Mouse (Mus musculus): ENCODE measurements around the gene Il12rb1. TPM values are rescaled to one million over a fixed set of nuclear protein-coding genes. Genes with fewer than 3 reads are reported as not detected.

The Il12rb1 gene
- polyA plus RNA-seq, 1 experiment = 1.8 TPM

DNA sequence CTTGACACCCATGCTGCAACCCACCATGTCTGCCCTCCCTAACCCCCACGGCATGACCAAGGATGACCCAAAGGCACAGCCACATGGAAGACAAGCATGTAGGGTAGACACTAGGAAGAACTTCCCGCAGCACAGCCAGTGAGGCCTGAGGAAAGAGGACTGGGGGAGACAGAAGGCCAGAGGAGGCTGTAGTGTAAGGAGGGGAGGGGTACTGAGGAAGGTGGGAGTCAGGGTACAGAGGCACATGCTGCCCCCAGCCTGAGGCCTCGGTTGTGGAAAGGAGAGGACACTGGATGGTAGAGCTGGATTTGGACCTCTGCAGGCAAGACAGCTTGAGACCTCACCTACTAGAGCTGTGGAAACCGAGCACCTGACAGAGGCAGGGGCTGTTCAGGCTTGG lies 42.7 kb downstream of the Il12rb1 start:
- Histone ChIP-seq H3K27ac (ENCODE audit: insufficient read depth, low read length) (no peak overlapping the region), H3K27me3 (ENCODE audit: control insufficient read depth, insufficient read depth, low read length) (no peaks in the 10 kb centered on the region), H3K4me3 (replicated peaks; ENCODE audit: insufficient read depth, low read depth, low read length) (no peak overlapping the region), H3K4me1 (ENCODE audit: control insufficient read depth, insufficient read depth, low read length) (no peaks in the 10 kb centered on the region)
- 86% methylated on average over 4 of the region's 4 CpGs for WGBS
- TF ChIP-seq POLR2A (IDR thresholded peaks at IDR 0.05; ENCODE audit: borderline replicate concordance, insufficient read depth, low read length) = no peak
- TF ChIP-seq CTCF (IDR thresholded peaks at IDR 0.05; ENCODE audit: borderline replicate concordance, insufficient read depth, low read depth, low read length) = no peak
- DNase-seq = no peak

DNA sequence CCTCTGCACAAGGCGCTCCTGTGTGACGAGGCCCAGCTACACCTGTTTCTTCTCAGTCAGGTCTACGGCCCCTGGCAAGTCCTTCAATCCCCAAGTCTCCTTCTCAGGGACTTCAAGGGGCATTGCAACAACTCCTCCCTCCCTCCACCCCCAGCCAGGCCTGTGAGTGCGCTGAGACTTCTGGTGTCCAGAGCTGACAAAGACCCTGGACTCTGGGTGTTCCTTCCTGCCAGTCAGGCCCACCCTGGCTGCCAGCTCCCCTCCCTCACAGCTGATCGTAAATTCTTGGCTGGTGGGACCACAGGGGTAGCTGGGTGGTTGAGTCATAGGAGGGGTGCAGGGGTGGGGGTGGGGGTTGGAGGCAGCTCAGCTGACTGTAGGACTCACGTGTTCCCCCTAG lies 43.6 kb downstream of the Il12rb1 start:
- DNase-seq = no peak
- Histone ChIP-seq H3K27me3 (ENCODE audit: control insufficient read depth, insufficient read depth, low read length) (no peaks in the 10 kb centered on the region), H3K4me3 (replicated peaks; ENCODE audit: insufficient read depth, low read depth, low read length) (no peak overlapping the region), H3K27ac (ENCODE audit: insufficient read depth, low read length) (no peak overlapping the region), H3K4me1 (ENCODE audit: control insufficient read depth, insufficient read depth, low read length) (no peaks in the 10 kb centered on the region; the same call in 1 of the 2 replicates)
- 71% methylated on average over 6 of the region's 6 CpGs for WGBS
- TF ChIP-seq POLR2A (IDR thresholded peaks at IDR 0.05; ENCODE audit: borderline replicate concordance, insufficient read depth, low read length) = no peak
- no peak for TF ChIP-seq CTCF (IDR thresholded peaks at IDR 0.05; ENCODE audit: borderline replicate concordance, insufficient read depth, low read depth, low read length)

DNA sequence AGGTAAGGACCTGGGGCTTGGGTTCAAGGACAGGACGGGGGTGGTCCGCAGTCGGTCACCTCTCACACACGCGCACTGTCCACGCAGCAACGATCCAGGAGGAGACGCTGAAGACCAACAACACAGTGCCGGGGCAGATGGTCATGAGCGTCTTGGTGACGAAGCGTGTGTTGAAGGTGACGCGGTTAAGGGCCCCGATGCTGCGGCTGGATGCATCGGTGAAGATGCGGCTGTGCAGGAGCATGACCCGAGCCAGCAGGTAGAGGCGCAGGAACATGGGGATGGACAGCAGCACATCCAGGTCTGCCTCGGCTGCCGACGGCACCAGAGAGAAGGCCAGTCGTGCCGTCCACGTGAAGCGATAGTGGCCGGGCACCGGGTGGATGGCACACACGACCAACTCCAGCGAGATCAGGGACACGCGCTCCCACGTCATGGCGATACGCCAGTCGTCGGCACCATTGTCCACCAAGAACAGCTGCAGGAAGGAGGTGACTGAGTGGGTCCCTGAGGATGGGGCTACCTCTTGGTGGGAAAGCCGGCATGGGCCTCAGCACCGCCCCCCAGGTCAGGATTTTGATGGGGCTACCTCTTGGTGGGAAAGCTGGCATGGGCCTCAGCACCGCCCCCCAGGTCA lies 44.5 kb downstream of the Il12rb1 start:
- Histone ChIP-seq H3K27ac (ENCODE audit: insufficient read depth, low read length) (no peak overlapping the region), H3K4me3 (replicated peaks; ENCODE audit: insufficient read depth, low read depth, low read length) (no peak overlapping the region), H3K27me3 (ENCODE audit: control insufficient read depth, insufficient read depth, low read length) (no peaks in the 10 kb centered on the region), H3K4me1 (ENCODE audit: control insufficient read depth, insufficient read depth, low read length) (no peaks in the 10 kb centered on the region; the same call in 1 of the 2 replicates)
- no peak for DNase-seq
- TF ChIP-seq CTCF (IDR thresholded peaks at IDR 0.05; ENCODE audit: borderline replicate concordance, insufficient read depth, low read depth, low read length) (no peak), POLR2A (IDR thresholded peaks at IDR 0.05; ENCODE audit: borderline replicate concordance, insufficient read depth, low read length) (no peak)
- 80% methylated on average over 41 of the region's 41 CpGs for WGBS

DNA sequence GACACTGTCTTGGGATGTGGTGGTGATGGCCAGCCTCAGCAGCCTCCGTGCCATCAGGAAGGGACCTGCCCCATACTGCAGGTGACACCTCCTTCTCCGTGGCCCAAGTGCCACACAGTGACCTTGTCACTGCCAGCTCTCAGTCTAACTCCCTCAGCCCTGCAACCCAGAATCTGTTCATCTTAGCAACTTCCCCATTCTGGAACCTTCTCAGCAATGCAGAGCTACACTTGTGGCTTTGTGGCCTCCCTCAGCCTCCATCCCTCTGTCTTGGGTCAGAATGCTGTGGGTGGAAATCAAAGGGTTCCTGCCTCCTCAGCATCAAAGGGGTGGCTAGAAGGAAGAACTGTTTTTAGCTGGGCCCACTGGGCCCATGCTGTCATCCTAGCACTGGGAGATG lies 45.6 kb downstream of the Il12rb1 start:
- TF ChIP-seq POLR2A (IDR thresholded peaks at IDR 0.05; ENCODE audit: borderline replicate concordance, insufficient read depth, low read length) = no peak
- no peak for TF ChIP-seq CTCF (IDR thresholded peaks at IDR 0.05; ENCODE audit: borderline replicate concordance, insufficient read depth, low read depth, low read length)
- 93% methylated on average over 2 of the region's 2 CpGs for WGBS
- no peak overlapping the region for H3K27ac ChIP-seq (ENCODE audit: insufficient read depth, low read length)
- no peaks in the 10 kb centered on the region for H3K27me3 ChIP-seq (ENCODE audit: control insufficient read depth, insufficient read depth, low read length)
- H3K4me1 ChIP-seq (ENCODE audit: control insufficient read depth, insufficient read depth, low read length) = no peaks in the 10 kb centered on the region; the same call in 1 of the 2 replicates
- no peak overlapping the region for H3K4me3 ChIP-seq (replicated peaks; ENCODE audit: insufficient read depth, low read depth, low read length)
- DNase-seq = no peak

DNA sequence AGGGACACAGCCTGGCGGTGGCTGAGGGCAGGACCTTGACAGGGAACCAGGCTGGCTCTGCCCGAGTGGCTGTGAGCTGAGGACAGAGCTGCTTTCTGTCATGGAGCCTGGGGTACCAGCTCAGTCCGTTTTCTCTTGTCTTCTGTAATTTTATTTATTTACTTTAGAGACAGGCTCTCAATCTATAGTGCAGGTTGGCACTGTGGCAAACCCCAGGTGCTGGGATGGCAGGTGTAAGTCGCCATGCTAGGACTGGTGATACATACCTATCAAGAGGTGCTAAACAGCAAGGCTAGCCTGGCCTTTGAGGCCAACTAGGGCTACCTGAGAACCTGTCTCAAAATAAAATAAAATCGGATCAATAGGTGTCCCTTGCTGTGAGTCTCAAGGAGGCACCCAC lies 47.8 kb downstream of the Il12rb1 start:
- no peaks in the 10 kb centered on the region; the same call in 1 of the 2 replicates for H3K4me1 ChIP-seq (ENCODE audit: control insufficient read depth, insufficient read depth, low read length)
- no peak for TF ChIP-seq CTCF (IDR thresholded peaks at IDR 0.05; ENCODE audit: borderline replicate concordance, insufficient read depth, low read depth, low read length)
- no peak for TF ChIP-seq POLR2A (IDR thresholded peaks at IDR 0.05; ENCODE audit: borderline replicate concordance, insufficient read depth, low read length)
- H3K27me3 ChIP-seq (ENCODE audit: control insufficient read depth, insufficient read depth, low read length) = no peaks in the 10 kb centered on the region
- DNase-seq = no peak
- WGBS = 75% methylated on average over 5 of the region's 5 CpGs
- no peak overlapping the region for H3K4me3 ChIP-seq (replicated peaks; ENCODE audit: insufficient read depth, low read depth, low read length)
- no peak overlapping the region for H3K27ac ChIP-seq (ENCODE audit: insufficient read depth, low read length)

DNA sequence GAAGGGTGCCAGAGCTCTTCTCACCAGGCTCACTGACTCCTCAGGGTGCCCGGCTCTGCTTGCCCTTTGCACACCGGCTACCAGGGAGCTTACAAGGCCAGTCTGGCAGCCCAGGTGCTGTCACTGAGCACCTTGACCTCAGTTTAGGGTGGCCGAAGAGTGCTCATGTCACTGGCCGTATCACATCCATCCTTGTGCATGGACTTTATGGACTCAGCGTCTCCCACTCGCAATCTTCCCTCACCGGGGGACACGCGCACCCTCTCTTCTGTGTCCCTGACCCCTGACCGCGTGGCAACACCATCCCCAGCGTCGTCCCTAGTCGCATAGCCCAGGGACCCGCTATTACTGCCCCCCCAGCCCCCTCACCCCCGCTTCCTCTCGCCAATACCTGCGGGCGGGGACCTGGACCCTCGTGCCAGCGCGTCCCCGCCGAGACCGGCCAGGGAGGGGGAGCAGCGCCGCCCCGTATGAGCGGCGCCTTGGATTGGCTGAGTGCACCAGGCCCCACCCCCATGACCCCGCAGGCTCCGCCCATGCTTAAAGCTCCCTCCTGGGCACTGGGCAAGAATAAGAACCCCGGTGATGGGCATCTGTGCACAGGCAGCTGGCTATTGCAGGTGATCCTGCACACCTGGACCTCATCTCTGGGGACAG lies 48.4 kb downstream of the Il12rb1 start:
- H3K27me3 ChIP-seq (ENCODE audit: control insufficient read depth, insufficient read depth, low read length) = no peaks in the 10 kb centered on the region
- no peak for TF ChIP-seq CTCF (IDR thresholded peaks at IDR 0.05; ENCODE audit: borderline replicate concordance, insufficient read depth, low read depth, low read length)
- peak; percentile 58; the same call in 1 of the 2 replicates for TF ChIP-seq POLR2A (IDR thresholded peaks at IDR 0.05; ENCODE audit: borderline replicate concordance, insufficient read depth, low read length)
- no peaks in the 10 kb centered on the region; the same call in 1 of the 2 replicates for H3K4me1 ChIP-seq (ENCODE audit: control insufficient read depth, insufficient read depth, low read length)
- H3K4me3 ChIP-seq (replicated peaks; ENCODE audit: insufficient read depth, low read depth, low read length) = peak overlapping the region; percentile 63
- DNase-seq = peak; percentile 82 to 83
- 4% methylated on average over 33 of the region's 33 CpGs for WGBS
- no peak overlapping the region for H3K27ac ChIP-seq (ENCODE audit: insufficient read depth, low read length)

DNA sequence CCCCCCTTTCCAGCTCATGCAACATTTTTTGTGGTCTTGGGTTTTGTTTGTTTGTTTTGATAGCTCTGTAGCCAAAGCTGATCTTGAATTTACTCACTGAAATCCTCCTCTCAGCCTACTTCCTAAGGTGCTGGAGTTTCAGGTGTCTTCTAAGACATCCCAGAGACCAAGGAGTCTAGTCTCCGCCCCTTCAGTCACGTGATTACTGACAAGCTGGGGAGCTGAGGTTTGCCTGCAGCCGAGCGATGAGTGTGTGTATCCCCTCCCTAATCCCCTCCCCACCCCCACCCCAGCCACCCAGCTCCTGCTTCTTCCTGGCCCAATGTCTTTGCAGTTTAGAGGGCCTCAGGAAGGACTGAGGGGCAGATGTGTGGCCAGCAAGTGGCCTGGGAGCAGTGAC lies 49.3 kb downstream of the Il12rb1 start:
- DNase-seq = no peak
- 58% methylated on average over 4 of the region's 4 CpGs for WGBS
- H3K4me3 ChIP-seq (replicated peaks; ENCODE audit: insufficient read depth, low read depth, low read length) = no peak overlapping the region
- no peaks in the 10 kb centered on the region for H3K27me3 ChIP-seq (ENCODE audit: control insufficient read depth, insufficient read depth, low read length)
- no peak for TF ChIP-seq POLR2A (IDR thresholded peaks at IDR 0.05; ENCODE audit: borderline replicate concordance, insufficient read depth, low read length)
- no peak for TF ChIP-seq CTCF (IDR thresholded peaks at IDR 0.05; ENCODE audit: borderline replicate concordance, insufficient read depth, low read depth, low read length)
- H3K4me1 ChIP-seq (ENCODE audit: control insufficient read depth, insufficient read depth, low read length) = no peaks in the 10 kb centered on the region; the same call in 1 of the 2 replicates
- no peak overlapping the region for H3K27ac ChIP-seq (ENCODE audit: insufficient read depth, low read length)
